Mouse (Mus musculus) embryonic fibroblast, embryonic 13.5 days (primary cell): ENCODE measurements around the gene Gm12394. TPM values are rescaled to one million over a fixed set of nuclear protein-coding genes. Genes with fewer than 3 reads are reported as not detected.
"Not testable (repeated sequence)": the region's sequence is repeated elsewhere in the genome, so short reads cannot be mapped to it uniquely, and the experiment has no call there.

Source experiments
- H3K27ac ChIP-seq: 2 replicates; pipeline ENCODE4 v1.5.1; 2012; ENCODE audit warnings: low read length, control low read depth, inconsistent platforms; ENCODE audit not compliant: insufficient read depth
- H3K4me1 ChIP-seq: 2 replicates; pipeline ENCODE4 v1.6.1; 2011; ENCODE audit warnings: low read length; ENCODE audit not compliant: control insufficient read depth, insufficient read depth
- H3K4me3 ChIP-seq: 2 replicates; pipeline ENCODE4 v1.5.1; 2011; ENCODE audit warnings: mild to moderate bottlenecking, control low read depth, low read length; ENCODE audit not compliant: insufficient read depth
- CTCF ChIP-seq: IDR thresholded peaks from 2 replicates; pipeline ENCODE4 v1.5.1; 2011; ENCODE audit warnings: mild to moderate bottlenecking, control low read depth, low read length, moderate library complexity, borderline replicate concordance; ENCODE audit not compliant: insufficient read depth
- POLR2A ChIP-seq: IDR thresholded peaks from 2 replicates; pipeline ENCODE4 v1.6.1; 2011; ENCODE audit warnings: low read depth, mild to moderate bottlenecking, control low read depth, low read length, moderate library complexity
- polyA plus RNA-seq: library from polyadenylated mRNA; stranded (reverse); fragments of >200 nt; gene quantifications from 2 replicates; pipeline ENCODE4 v1.2.4, GENCODE M21; 2011; ENCODE audit warnings: low read depth; ENCODE audit not compliant: missing spikeins, insufficient read length

Gene Gm12394
- polyA plus RNA-seq, 1 experiment: not detected

DNA sequence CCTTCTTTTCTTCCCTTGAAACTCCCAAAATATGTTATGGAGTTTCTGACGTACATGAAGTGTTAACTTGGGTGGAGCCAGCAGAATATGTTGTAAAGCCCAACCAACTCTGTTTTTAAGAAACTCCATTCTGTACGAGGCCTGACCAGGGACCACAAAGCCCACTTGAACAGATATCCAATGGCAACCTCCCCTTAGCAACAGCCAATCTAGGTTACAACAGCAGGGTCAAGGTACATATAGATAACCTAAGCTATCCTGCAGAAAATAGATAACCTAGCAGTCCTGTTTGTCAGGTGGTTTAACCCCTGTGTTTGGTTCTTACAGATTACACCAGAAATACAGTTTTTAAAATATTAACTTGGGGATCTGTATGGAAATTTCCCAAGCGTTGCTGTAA, 10.8 kb upstream of the Gm12394 start:
- TF ChIP-seq CTCF (no peak), POLR2A (no peak)
- no peak overlapping the region for H3K27ac ChIP-seq
- H3K4me3 ChIP-seq: no peak overlapping the region
- no peaks in the 10 kb centered on the region for H3K4me1 ChIP-seq

DNA sequence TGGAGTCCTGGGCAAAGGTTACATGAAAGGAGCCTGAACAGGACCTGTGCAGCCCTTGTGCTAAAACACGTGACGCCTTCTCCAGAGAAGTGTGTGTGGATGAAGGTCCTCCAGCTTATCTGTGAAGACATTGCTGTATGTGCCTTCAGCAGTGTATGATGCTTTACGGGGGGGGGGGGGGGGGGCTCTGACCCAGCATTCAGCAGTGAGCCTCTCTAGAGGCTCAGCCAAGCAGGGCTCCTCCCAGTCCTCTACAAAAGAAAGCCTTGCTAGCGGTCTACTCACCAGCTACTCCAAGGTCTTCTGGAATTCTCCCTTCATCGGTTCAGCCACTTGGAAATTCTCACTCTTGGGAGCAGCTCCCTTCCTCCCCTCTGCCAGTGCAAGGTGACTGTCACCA, 6.9 kb upstream of the Gm12394 start:
- H3K4me1 ChIP-seq, H3K27ac ChIP-seq: not testable (repeated sequence)

DNA sequence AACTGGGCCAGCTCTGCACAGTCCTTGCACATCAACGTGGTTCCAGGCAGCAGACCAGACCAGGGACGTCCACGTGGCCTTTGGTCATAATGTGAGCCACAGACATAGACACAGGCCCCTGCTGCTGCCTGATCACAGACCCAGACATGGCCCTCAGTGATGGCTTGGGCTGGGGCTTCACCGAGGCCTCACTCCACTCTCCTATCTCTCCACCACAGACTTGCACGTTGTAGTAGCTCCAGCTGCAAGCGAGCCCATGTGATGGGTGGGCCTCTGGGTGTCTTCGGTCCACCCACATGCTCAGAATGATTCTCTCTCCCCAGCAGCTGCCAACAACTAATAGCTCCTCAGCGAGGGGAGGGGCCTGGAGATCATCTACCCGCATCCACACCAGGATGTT, 3.9 kb upstream of the Gm12394 start:
- not testable (repeated sequence) for H3K4me3 ChIP-seq, H3K27ac ChIP-seq, H3K4me1 ChIP-seq

More for the DNA sequence above, 6.9 kb upstream of the Gm12394 start:
- H3K4me3 ChIP-seq: not testable (repeated sequence)

DNA sequence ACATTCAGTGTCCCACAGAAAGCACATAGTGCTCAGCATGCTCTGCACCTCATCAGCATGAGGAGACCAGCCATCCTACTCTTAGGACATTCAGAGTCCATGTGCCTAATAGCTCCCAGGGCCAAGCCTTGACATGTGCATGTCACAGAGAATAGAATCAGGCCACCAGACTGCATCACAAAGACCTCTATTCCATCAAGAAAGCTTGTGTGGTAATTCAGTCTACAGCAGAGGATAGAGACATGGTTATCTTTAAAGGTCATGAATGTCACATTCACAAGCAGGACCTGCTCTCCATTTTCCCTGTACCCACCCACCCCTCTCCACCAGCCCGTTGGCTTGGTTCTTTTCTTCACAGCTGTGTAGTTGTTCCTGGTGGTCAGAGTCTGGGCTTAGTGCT, 2.8 kb downstream of the Gm12394 start, which contains the start of gene Fam205a1:
Gene Fam205a1, minus strand, starts transcription at position 101 of the 400 bp plus-strand sequence.
- not testable (repeated sequence) for H3K4me3 ChIP-seq, H3K4me1 ChIP-seq, H3K27ac ChIP-seq

DNA sequence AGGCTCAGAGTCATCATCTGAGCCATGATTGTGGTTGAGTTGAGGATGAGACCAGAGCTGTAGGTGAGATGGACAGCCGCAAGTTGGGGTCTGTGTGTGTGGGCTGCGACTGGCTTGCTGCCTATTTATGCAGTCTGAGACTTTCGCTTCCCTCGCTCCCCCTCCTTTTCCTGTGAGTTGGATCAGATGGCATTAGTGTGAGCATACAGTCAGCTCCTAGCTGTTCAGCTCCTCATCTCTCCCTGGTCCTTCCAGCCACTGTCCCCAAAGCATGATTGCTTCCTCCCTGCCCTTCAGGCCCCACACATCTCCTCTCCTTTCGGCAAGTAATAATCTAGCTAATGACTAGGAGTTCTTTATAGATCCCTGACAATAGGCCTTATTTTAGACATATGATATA, 82.7 kb downstream of the Gm12394 start, which contains the start of gene Ccl21a:
Gene Ccl21a, minus strand, starts transcription at position 101 of the 400 bp plus-strand sequence.
- not testable (repeated sequence) for H3K4me1 ChIP-seq, H3K27ac ChIP-seq, H3K4me3 ChIP-seq

DNA sequence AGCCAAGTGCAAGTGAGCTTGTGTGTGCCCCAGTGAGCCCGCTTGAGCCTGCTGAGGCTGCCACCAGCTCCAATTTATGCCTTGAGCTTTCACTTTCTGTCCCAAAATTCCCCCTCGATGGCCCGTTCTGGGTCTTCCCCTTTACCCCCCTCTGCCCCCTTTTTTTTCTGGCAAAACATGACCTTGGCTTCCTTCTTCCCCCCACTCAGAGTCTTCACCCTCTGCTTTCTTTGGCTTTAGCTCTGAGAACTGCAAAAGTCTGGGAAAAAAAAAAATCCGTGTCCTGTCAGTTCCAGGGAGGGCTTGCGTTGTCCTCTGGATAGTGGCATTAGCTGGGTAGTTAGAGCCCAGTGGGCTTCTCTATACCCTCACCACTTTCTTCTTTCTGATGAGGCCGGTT, 100.1 kb downstream of the Gm12394 start, which contains the start of gene Ccl19:
Gene Ccl19, minus strand, starts transcription at position 101 of the 400 bp plus-strand sequence.
- not testable (repeated sequence) for H3K4me3 ChIP-seq, H3K27ac ChIP-seq, H3K4me1 ChIP-seq

DNA sequence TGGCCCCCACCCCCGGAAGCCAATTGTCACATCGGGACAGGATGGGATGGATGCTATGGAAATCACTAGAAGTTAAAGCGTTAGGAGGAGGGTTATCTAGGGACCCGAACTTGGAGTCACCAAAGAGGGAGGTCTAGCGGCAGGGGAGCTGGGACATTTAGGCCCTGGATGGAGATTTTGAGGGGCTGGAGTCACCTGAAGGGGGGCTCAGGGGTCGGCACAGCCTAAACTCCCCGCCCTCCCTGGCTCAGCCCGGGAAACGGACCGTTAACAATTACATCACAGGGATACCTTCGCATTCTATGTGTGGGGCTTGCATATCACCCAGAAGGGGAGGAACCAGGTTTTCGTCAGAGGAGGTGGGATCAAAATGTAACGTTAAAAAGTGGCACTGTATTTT, 121.3 kb downstream of the Gm12394 start, which contains the start of gene 4930578G10Rik:
Gene 4930578G10Rik, plus strand, starts transcription at position 301 of the 400 bp plus-strand sequence.
- not testable (repeated sequence) for H3K4me1 ChIP-seq, H3K4me3 ChIP-seq, H3K27ac ChIP-seq

Other genes starting within 250 kb of the Gm12394 start
- not detected in 2 replicates for gene Gm10591, start 244.6 kb downstream of the Gm12394 start, polyA plus RNA-seq
- not detected in 2 replicates for gene Gm2564, start 227.1 kb downstream of the Gm12394 start, polyA plus RNA-seq
- not detected in 2 replicates for gene Ccl27b, start 201.5 kb downstream of the Gm12394 start, polyA plus RNA-seq
- gene Il11ra2, start 194.9 kb downstream of the Gm12394 start, polyA plus RNA-seq: not detected in 2 replicates
- gene 4930578G10Rik, start 121.2 kb downstream of the Gm12394 start, polyA plus RNA-seq: not detected in 2 replicates
- gene Ccl19, start 100.2 kb downstream of the Gm12394 start, polyA plus RNA-seq: not detected in 2 replicates
- not detected in 2 replicates for gene Ccl21a, start 82.8 kb downstream of the Gm12394 start, polyA plus RNA-seq
- gene Fam205a1, start 2.9 kb downstream of the Gm12394 start, polyA plus RNA-seq: not detected in 2 replicates
- not detected in 2 replicates for gene Fam205c, start 17.5 kb upstream of the Gm12394 start, polyA plus RNA-seq
- not detected in 2 replicates for gene Phf24, start 59.9 kb upstream of the Gm12394 start, polyA plus RNA-seq
- gene Dnajb5, start 93.0 kb upstream of the Gm12394 start, polyA plus RNA-seq: 31.3 and 38.5 TPM in 2 replicates
- gene 1700022I11Rik, start 112.8 kb upstream of the Gm12394 start, polyA plus RNA-seq: not detected in 2 replicates
- gene Vcp, start 143.7 kb upstream of the Gm12394 start, polyA plus RNA-seq: 310 and 337 TPM in 2 replicates
- 7.7 and 9.4 TPM in 2 replicates for gene Fancg, start 153.7 kb upstream of the Gm12394 start, polyA plus RNA-seq
- gene Pigo, start 169.0 kb upstream of the Gm12394 start, polyA plus RNA-seq: 8.6 and 15.0 TPM in 2 replicates
- 91.7 and 107 TPM in 2 replicates for gene Stoml2, start 174.9 kb upstream of the Gm12394 start, polyA plus RNA-seq
- gene Fam214b, start 189.4 kb upstream of the Gm12394 start, polyA plus RNA-seq: 26.7 and 50.0 TPM in 2 replicates
- gene Unc13b, start 202.2 kb upstream of the Gm12394 start, polyA plus RNA-seq: 2.9 and 4.5 TPM in 2 replicates